Comparison of ENCODE assay signal across 11 mouse cellular contexts in genomic region chr2:16607792-16608586, GRCm38 (mm10).
A peak's percentile ranks its signal among the peaks of the same experiment; 100 is the strongest.
DNase-seq lines count a peak whose midpoint lies in the region; ATAC-seq and TF ChIP-seq lines count a peak whose summit lies in the region.
"Had no signal": no experiment of that assay in that cellular context is flagged by ENCODE, and none has a peak within 500 bp of the region (broad histone marks: within the 10 kb centered on the region; RNA-seq: fewer than 3 reads in every experiment).

No protein-coding gene starts in this region.

- peak; percentile 27 to 56 for DNase-seq in frontal cortex, adult 2 months (ENCODE audit: extremely low spot score in 1 of 2, low spot score in 1 of 2)
- DNase-seq in frontal cortex, postnatal 25 days (ENCODE audit: low spot score in 2 of 2) = no peak
- peak; percentile 67 for DNase-seq in lung, postnatal 0 days (ENCODE audit: low spot score)
- DNase-seq in lung, postnatal 4 days = no peak
- peak; percentile 64 for DNase-seq in kidney, postnatal 14 days
- peak; percentile 53 for DNase-seq in telencephalon, adult 2 months (ENCODE audit: low read depth, low spot score)
- no peak for DNase-seq in heart, postnatal 14 days
- DNase-seq: cerebellum, adult 9-10 months; heart, postnatal 10 days had no signal

- H3K4me1 ChIP-seq in lung, postnatal 0 days (ENCODE audit: insufficient read depth, low read depth, low read length) = no peaks in the 10 kb centered on the region

- TF ChIP-seq EP300 in lung, postnatal 0 days (IDR thresholded peaks at IDR 0.05) = no peak; the same call in 1 of the 2 replicates

- H3K36me3 ChIP-seq in lung, postnatal 0 days (ENCODE audit: insufficient read depth, low read length) = no peaks in the 10 kb centered on the region

- no peak overlapping the region for H3K4me3 ChIP-seq in lung, postnatal 0 days (ENCODE audit: low read depth, low read length)

- WGBS in lung, postnatal 0 days = 26% methylated on average over 3 of the region's 3 CpGs

- peak; percentile 53; the same call in 1 of the 2 replicates for ATAC-seq in lung, postnatal 0 days
- no peak for ATAC-seq in erythroblast, adult 5-6 weeks (replicated peaks; ENCODE audit: low FRiP score, poor library complexity, severe bottlenecking)

- intact Hi-C loops in heart, postnatal 14 days (cut with DNase I) = no loop called here

- no peaks in the 10 kb centered on the region for H3K27me3 ChIP-seq in lung, postnatal 0 days (replicated peaks; ENCODE audit: insufficient read depth, low read length)

- TF ChIP-seq CTCF in lung, postnatal 0 days (IDR thresholded peaks at IDR 0.05) = no peak

- no peaks in the 10 kb centered on the region for H3K9me3 ChIP-seq in lung, postnatal 0 days (ENCODE audit: low read length)

- H3K4me2 ChIP-seq in lung, postnatal 0 days (replicated peaks; ENCODE audit: low read depth, low read length) = no peak overlapping the region
- H3K4me2 ChIP-seq: liver, embryonic 11.5 days had no signal

- no peak overlapping the region for H3K9ac ChIP-seq in lung, postnatal 0 days (replicated peaks; ENCODE audit: low read depth)

- no peak overlapping the region for H3K27ac ChIP-seq in lung, postnatal 0 days (ENCODE audit: low read length)

Comparison
In these comparisons a context has a peak if more than half of its experiments do, and no peak if none do; other contexts are left out.
1. DNase-seq: peak in frontal cortex, adult 2 months (2 of 2), lung, postnatal 0 days (single experiment), kidney, postnatal 14 days (single experiment) and telencephalon, adult 2 months (single experiment); none in frontal cortex, postnatal 25 days (0 of 2), lung, postnatal 4 days (0 of 2) and heart, postnatal 14 days (0 of 2).